Mouse (Mus musculus) regulatory T cell (primary cell): Measurements from ENCODE around the gene Fam69b.
"Not testable (repeated sequence)": the region's sequence is repeated elsewhere in the genome, so short reads cannot be mapped to it uniquely, and the experiment has no call there.

ENCODE experiments used
- in situ Hi-C: fragments of 300-600 bp; cut with MboI, MseI; formaldehyde crosslinking; loops from one replicate; pipeline ENCODE4 v1.15.1; 2025; ENCODE audit warnings: high pct_unique_total_duplicates

Gene Fam69b

DNA sequence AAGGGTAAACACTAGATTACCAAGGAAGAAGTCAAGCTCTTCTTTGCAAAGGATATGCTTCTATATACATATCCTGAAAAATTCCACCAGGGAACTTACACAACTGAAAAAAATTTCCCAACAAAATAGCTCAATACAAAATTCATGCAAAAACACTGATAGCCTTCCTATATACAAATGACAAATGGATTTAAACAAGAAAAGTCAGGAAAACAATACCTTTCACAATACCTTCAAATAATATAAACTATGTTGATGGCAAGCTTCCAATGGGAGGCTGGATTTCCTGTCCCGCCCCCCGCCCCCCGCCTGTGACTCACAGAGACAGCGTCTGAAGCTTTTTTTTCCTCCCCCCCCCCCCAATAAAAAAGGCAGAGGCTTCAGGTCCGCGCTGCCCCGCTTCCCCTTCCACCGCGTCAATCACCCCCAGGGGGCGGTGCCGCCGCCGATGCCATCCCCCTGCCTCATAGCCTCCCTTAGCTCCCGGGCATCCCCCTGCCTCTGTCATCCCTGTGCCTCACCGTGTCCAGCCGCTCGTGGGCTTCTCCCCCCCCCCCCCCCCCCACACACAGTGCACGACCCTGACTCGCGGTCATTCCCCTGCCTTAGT is 33.0 kb downstream of the Fam69b start:
- in situ Hi-C loops: no loop called here

GRCm38 (mm10) chr2:26661768-26662508 is 33.7 kb downstream of the Fam69b start:
- in situ Hi-C loops: no loop called here

- in situ Hi-C loops: no loop called here
Observed at GRCm38 (mm10) chr2:26662509-26662882, 34.2 kb downstream of the Fam69b start.

DNA sequence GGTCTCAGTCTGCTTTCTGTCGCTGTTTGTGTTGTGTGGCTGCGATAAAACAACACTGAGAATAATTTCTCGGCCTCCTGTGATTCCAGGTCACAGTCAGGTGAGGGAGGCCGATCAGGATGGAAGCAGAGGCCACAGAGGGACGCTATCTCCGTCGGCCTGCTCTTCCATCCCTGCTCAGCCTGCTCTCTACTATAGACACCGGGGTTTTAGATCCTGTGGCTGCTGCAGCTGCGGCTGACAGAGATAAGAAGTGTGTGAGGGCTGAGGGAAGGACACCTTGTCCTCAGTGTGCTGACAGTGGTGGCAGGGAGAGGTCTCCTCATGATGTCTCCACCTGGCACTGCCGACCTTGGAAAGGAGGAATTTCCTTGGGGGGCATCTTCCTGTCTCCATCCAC is 34.9 kb downstream of the Fam69b start:
- in situ Hi-C loops: no loop called here

DNA sequence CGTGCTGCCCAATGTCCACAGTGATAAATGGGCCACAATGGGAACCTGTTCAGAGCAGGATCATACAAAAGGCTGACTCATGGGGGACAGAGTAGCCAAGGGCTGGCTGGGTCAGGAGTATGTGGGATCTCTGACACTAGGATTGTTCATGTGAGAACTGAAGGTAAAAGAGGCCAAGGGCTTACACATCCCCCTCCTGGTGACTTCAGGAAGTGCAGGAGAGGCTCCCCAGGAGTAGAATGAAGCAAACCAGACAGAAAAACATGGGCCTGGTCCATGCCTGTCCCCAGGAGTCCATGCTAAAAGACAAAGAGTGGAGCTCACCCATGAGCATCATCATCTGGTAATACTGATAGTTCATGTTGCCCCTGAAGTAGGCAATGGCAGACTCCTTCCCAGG is 35.3 kb downstream of the Fam69b start:
- in situ Hi-C loops: not testable (repeated sequence)

DNA sequence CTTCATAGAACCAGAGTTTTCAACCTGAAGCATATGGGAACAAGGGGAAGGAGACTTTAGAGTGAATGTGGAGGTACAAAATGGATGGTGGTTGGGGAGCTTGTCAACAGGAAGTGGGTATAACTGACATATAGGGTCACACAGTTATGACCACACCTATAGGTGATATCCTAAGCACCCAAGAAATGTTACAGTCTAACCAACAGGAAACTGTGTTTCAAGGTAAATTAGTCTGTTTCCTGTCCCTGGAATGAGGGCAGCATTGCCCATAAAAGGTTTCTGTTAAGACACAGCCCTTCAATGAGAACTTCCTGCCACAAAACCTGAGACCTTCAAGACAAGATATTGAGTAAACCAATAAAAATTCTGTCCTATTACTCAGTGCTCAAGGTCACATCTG is 40.5 kb downstream of the Fam69b start:
- in situ Hi-C loops: no loop called here

GRCm38 (mm10) chr2:26671182-26671581 is 42.9 kb downstream of the Fam69b start, which contains the start of gene Lcn4:
Gene Lcn4 (minus strand): TSS chr2:26671282.
- in situ Hi-C loops: no loop called here
